Mouse (Mus musculus): ENCODE data around the gene Cdkl4. TPM values are rescaled to one million over a fixed set of nuclear protein-coding genes. Genes with fewer than 3 reads are reported as not detected.
A peak's percentile ranks its signal among the peaks of the same experiment; 100 is the strongest.
"Not testable (repeated sequence)": the region's sequence is repeated elsewhere in the genome, so short reads cannot be mapped to it uniquely, and the experiment has no call there.

Gene Cdkl4
- polyA plus RNA-seq, 1 experiment from 2014 or later = 3.9 TPM

DNA sequence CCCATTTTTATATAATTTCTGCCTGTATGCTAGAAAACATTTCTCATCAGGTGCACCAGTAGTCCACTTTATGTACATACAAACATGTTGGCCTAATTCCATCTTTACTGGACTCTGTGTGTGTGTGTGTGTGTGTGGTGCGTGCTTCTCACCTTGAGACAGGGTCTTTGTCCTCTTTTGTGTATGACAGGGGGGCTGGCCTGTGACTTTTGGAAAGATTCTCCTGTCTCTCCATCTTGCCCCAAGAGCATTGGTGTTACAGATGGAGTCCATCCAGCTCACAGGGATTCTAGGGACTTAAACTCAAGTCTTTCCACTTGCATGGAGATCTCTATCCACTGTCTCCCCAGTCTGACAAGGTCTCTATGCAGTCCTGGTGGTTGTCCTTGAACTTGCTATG lies 428 bp upstream of the Cdkl4 start:
- 87% methylated on average over 1 of the region's 1 CpGs for WGBS
- H3K4me3 ChIP-seq = no peak overlapping the region
- no peak overlapping the region for H3K9ac ChIP-seq
- H3K4me2 ChIP-seq (replicated peaks) = 0 out of 2 replicates have a peak overlapping the region, but pooled peaks have one; percentile 95
- H3K36me3 ChIP-seq = peaks cover 9% of the 10 kb centered on the region; the same call in 1 of the 2 replicates
- H3K9me3 ChIP-seq (replicated peaks) = no peaks in the 10 kb centered on the region
- H3K27me3 ChIP-seq = no peaks in the 10 kb centered on the region
- H3K27ac ChIP-seq = no peak overlapping the region
- ATAC-seq (ENCODE audit: low FRiP score) = no peak
- H3K4me1 ChIP-seq = peaks cover 9% of the 10 kb centered on the region

DNA sequence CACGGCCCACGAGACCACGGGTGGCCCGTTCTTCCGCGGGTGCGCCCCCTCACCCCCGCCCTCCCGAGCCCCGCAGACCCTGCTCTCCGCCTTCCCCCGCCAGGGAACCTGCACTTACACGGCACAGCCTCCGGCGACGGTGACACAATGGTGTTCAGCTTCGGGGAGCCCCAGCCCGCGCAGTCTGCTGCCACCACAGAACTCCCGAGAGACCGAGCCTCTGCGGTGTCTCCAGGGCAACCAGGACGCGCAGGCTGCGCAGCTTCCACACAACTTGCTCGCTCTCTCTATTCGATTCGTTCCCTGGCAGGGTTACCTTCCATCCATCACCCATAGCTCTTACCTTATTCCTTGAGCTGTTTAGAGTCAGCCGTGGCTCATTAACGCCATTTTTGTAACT lies 399 bp downstream of the Cdkl4 start:
- under 1% methylated on average over 30 of the region's 30 CpGs for WGBS
- Histone ChIP-seq H3K4me1 (peaks cover 9% of the 10 kb centered on the region), H3K27ac (peak overlapping the region; percentile 19; the same call in 1 of the 2 replicates), H3K9me3 (replicated peaks) (no peaks in the 10 kb centered on the region), H3K9ac (peak overlapping the region; percentile 66), H3K4me3 (peak overlapping the region; percentile 46), H3K36me3 (peaks cover 8% of the 10 kb centered on the region; the same call in 1 of the 2 replicates), H3K4me2 (replicated peaks) (peak overlapping the region; percentile 95), H3K27me3 (no peaks in the 10 kb centered on the region)
- ATAC-seq (ENCODE audit: low FRiP score) = peak; percentile 93

DNA sequence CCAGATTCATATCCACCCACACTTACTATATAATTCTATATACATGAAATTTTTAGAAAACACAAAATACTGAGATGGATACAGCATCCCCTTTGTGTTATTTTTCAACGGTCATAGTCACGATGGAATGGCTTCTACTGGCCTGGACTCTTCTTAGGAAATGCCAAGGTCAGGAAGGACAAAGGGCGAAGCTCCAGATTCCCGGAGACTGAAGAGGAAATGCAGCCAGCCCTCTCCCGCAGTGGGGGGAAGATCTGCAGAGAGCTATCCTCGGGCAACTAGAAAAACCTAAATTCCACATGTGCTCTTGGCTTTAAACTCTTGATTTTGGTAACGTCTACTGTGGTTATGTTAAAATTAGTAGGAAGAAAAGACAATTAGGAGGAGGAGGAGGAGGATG lies 2.6 kb downstream of the Cdkl4 start:
- WGBS = 74% methylated on average over 7 of the region's 7 CpGs
- H3K9me3 ChIP-seq (replicated peaks) = no peaks in the 10 kb centered on the region
- H3K36me3 ChIP-seq = no peaks in the 10 kb centered on the region
- no peaks in the 10 kb centered on the region for H3K27me3 ChIP-seq
- H3K27ac ChIP-seq = no peak overlapping the region
- no peak overlapping the region for H3K4me2 ChIP-seq (replicated peaks)
- no peak overlapping the region for H3K9ac ChIP-seq
- H3K4me3 ChIP-seq = no peak overlapping the region
- ATAC-seq (ENCODE audit: low FRiP score) = no peak
- H3K4me1 ChIP-seq = peaks cover 9% of the 10 kb centered on the region

DNA sequence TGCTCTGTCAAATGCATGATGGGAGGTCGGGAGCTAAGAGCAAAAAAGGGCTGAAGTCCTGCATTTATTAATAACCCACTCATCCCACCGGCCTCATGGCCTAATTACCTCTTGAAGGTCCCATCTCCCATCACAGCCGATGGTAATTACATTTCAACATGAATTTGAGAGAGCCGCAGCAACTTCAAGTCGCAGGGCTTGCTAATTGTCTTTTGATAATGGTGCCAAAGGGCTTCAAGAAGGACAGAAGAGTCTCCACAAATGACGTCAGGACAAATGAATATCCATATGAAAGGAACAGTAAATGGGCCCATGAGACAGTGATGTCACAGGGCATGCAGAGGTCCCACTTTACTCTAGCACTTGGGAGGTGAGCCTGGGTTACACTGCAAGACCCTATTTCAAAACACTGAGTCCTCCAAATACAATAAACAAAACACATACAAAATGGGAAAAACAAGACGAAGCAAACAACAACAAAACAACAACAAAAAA lies 3.1 kb downstream of the Cdkl4 start:
- ATAC-seq (ENCODE audit: low FRiP score) = no peak
- Histone ChIP-seq H3K4me2 (replicated peaks) (no peak overlapping the region), H3K27me3 (no peaks in the 10 kb centered on the region), H3K9me3 (replicated peaks) (no peaks in the 10 kb centered on the region), H3K36me3 (no peaks in the 10 kb centered on the region), H3K4me1 (peaks cover 9% of the 10 kb centered on the region), H3K9ac (no peak overlapping the region), H3K4me3 (no peak overlapping the region), H3K27ac (no peak overlapping the region)
- 64% methylated on average over 7 of the region's 7 CpGs for whole genome bisulfite sequencing

DNA sequence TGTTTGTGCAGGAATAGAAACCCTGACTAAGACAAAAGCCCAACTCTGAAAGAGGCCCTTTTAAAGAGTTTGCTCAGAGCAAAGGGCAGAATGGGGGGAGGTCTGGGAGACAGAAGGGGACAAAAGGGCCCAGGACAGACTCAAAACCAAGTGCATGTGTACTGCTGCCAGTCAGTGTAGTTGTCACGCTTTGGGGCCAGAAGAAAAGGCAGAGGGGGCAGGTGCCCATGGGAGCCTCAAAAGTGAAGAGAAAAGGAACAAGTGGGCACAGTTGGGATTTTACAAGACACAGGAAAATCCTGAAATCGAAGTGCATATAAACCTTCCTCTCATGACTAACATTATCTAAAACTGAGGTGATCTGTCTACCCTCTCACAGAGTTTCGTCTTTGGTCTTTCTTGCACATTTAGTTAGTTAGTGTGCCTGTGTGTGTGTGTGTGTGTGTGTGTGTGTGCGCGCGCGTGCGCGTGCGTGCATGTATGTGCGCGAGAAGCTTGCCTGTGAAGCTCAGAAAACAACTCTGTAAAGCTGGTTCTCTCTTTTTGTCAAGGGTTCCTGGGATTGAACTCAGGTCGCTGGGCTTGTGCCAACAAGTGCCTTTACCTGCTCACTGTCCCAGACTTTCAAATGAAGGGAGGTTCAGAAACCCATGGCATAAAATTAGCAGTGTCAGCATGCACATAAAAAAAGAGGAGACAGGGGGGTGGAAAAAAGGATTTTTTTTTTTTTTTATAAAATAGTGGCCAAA lies 5.3 kb downstream of the Cdkl4 start:
- H3K4me1 ChIP-seq = peaks cover 5% of the 10 kb centered on the region
- no peaks in the 10 kb centered on the region for H3K9me3 ChIP-seq (replicated peaks)
- H3K27ac ChIP-seq = no peak overlapping the region
- H3K4me3 ChIP-seq = no peak overlapping the region
- H3K36me3 ChIP-seq = no peaks in the 10 kb centered on the region
- no peaks in the 10 kb centered on the region for H3K27me3 ChIP-seq
- no peak overlapping the region for H3K4me2 ChIP-seq (replicated peaks)
- no peak overlapping the region for H3K9ac ChIP-seq
- WGBS = 87% methylated on average over 13 of the region's 13 CpGs
- no peak for ATAC-seq (ENCODE audit: low FRiP score)

DNA sequence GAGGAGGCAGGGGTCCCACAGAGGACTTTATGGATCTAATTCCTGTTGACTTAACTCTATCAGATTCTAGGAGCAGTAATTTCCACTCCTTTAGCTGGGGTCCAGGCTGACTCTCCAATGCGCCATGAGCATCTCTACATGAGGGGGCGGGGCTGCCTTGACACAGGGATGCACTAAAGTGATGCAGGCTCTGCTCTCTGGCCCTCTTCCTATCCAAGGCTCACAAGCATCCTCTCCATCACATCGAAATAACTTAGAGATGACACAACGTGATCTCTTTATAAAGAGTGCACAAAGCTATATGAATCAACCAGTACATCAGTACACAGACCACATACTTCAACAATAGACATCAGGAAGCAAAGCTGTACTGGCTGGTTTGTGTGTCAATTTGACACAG lies 6.2 kb downstream of the Cdkl4 start:
- H3K9ac ChIP-seq = no peak overlapping the region
- no peak overlapping the region for H3K27ac ChIP-seq
- no peaks in the 10 kb centered on the region for H3K27me3 ChIP-seq
- ATAC-seq (ENCODE audit: low FRiP score) = no peak
- no peak overlapping the region for H3K4me2 ChIP-seq (replicated peaks)
- 80% methylated on average over 4 of the region's 4 CpGs for WGBS
- H3K9me3 ChIP-seq (replicated peaks) = 0 out of 2 replicates have a peak, but pooled peaks cover 3% of the 10 kb centered on the region
- no peaks in the 10 kb centered on the region for H3K36me3 ChIP-seq
- H3K4me3 ChIP-seq = no peak overlapping the region
- no peaks in the 10 kb centered on the region for H3K4me1 ChIP-seq

DNA sequence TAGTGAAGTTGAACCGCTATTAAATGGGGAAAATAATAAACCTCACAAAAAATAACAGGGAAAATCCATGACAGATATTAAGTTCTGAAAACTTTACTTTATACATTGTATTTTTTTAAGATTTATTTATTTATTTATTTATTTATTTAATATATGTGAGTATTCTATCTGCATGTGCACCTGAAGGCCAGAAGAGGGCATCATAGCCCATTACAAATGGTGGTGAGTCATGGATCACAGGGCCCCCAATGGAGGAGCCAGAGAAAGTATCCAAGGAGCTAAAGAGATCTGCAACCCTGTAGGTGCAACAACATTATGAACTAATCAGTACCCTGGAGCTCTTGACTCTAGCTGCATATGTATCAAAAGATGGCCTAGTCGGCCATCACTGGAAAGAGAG lies 7.9 kb downstream of the Cdkl4 start:
- not testable (repeated sequence) for H3K9me3 ChIP-seq (replicated peaks); H3K36me3 ChIP-seq; H3K27me3 ChIP-seq; ATAC-seq (ENCODE audit: low FRiP score); H3K9ac ChIP-seq; H3K4me3 ChIP-seq; H3K4me2 ChIP-seq (replicated peaks); H3K27ac ChIP-seq; H3K4me1 ChIP-seq
- 95% methylated on average over 1 of the region's 2 CpGs for WGBS

DNA sequence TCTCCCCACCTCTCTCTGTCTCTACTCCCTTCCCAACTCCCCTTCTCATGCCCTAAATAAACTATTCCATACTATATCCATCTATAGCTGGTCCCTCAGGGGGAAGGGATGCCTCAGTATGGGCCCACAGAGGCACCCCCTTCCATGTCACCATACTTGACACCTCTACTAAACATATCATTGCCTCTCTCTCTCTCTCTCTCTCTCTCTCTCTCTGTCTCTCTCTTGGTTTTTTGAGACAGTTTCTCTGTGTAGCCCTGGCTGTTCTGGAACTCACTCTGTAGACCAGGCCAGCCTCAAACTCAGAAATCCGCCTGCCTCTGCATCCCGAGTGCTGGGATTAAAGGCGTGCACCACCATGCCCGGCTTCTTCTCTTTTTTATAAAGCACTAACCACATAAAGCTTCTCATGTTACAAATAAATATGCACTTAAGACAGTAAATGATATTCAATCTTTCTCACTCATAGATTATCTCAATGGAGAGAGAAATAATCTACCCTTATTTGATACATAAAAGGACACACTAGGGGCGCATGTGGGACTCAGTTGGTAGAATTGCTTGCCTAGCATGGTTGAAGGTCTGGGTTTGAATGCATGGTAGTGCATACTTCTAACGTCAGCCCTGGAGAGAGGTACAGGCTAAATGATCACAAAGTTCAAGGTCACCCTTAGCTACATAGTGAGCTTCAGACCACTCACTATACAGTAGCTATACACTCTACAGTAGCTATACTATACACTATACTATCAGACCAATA lies 8.6 kb downstream of the Cdkl4 start:
- no peak overlapping the region for H3K27ac ChIP-seq
- no peak overlapping the region for H3K9ac ChIP-seq
- ATAC-seq (ENCODE audit: low FRiP score) = no peak
- no peak overlapping the region for H3K4me2 ChIP-seq (replicated peaks)
- no peaks in the 10 kb centered on the region for H3K4me1 ChIP-seq
- 0 out of 2 replicates have a peak, but pooled peaks cover 6% of the 10 kb centered on the region for H3K36me3 ChIP-seq
- H3K27me3 ChIP-seq = no peaks in the 10 kb centered on the region
- 0 out of 2 replicates have a peak, but pooled peaks cover 7% of the 10 kb centered on the region for H3K9me3 ChIP-seq (replicated peaks)
- 88% methylated on average over 6 of the region's 6 CpGs for WGBS
- no peak overlapping the region for H3K4me3 ChIP-seq

DNA sequence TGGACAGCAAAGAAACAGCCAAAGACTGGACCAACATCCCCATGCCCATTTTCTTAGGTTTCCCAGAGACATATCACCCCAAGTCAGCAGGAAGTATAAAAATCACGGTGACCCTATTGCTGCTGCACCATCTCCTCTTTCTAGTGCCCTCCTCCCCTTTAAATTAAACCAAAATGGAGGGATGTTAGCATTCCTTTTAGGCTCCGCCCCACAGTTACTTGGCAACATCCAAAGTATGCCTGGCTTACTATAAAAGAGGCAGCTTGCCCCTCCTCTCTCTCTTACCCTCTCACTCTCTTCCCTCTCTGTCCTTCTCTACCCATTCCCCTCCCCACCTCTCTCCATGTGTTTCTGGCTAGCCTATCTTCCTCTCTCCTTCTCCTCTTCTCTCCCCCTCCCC lies 9.2 kb downstream of the Cdkl4 start:
- H3K36me3 ChIP-seq = 0 out of 2 replicates have a peak, but pooled peaks cover 9% of the 10 kb centered on the region
- H3K27ac ChIP-seq = no peak overlapping the region
- H3K4me1 ChIP-seq = no peaks in the 10 kb centered on the region
- WGBS = 84% methylated on average over 2 of the region's 2 CpGs
- H3K4me3 ChIP-seq = no peak overlapping the region
- H3K9me3 ChIP-seq (replicated peaks) = 0 out of 2 replicates have a peak, but pooled peaks cover 7% of the 10 kb centered on the region
- H3K4me2 ChIP-seq (replicated peaks) = no peak overlapping the region
- no peaks in the 10 kb centered on the region for H3K27me3 ChIP-seq
- ATAC-seq (ENCODE audit: low FRiP score) = no peak
- no peak overlapping the region for H3K9ac ChIP-seq

DNA sequence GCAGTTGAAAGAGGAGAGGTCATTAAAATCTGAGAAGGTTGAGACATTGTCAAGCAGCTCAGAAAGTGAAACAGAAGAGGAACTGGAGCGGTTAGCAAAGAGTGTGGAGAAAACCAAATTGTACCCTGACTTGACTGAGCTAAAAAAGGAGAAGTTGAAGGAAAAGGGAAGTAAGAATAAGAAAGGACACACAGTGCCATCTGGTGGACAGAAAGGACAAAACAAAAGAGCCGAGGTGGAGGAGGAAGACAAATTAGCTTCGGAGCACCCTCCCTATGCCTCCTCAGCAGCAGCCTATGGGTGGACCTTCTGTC lies 13.0 kb downstream of the Cdkl4 start:
- no peak overlapping the region for H3K4me2 ChIP-seq (replicated peaks)
- H3K9ac ChIP-seq = no peak overlapping the region
- H3K9me3 ChIP-seq (replicated peaks) = 0 out of 2 replicates have a peak, but pooled peaks cover 7% of the 10 kb centered on the region

DNA sequence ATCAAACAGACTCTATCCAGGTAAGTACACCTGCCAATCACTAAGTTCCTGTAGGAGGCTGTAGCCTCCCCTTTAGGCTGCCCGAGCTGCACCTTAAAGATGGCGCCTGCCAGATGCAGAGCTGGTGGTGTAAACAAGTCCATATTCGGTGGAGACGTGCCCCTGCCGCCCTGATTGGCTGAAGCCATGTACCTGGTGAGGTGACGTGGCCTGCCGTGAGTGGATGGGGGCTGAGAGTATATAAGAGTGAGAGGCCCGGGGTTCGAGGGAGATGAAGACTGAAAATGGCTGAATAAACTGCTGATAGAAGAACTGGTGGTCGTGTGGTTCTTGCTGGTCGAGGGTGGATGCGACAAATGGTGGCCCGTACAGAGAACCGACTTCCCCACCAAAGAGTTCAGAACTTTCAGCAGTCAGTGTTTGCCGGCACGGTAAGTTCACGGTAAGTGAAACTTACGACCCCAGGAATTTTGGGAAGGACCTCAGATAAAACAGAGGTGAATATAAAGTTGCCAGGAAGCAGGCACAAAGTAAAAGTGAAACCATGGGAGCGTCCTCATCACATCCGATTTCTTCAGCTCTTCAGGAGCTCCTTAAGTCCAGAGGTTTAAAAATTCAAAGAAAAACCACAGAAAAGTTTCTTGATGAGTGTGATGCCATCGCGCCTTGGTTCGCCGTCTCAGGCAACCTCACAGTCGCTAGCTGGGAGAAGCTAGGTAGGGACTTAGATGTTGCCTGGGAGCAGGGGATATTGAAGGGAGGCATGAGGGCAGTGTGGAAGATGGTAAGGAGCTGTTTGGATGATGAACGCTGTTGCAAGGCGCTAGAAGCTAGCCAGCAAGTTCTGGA lies 13.6 kb downstream of the Cdkl4 start:
- not testable (repeated sequence) for H3K9me3 ChIP-seq (replicated peaks); H3K36me3 ChIP-seq; H3K9ac ChIP-seq; H3K27ac ChIP-seq; H3K4me1 ChIP-seq; H3K27me3 ChIP-seq; H3K4me2 ChIP-seq (replicated peaks); ATAC-seq (ENCODE audit: low FRiP score); H3K4me3 ChIP-seq
- 96% methylated on average over 27 of the region's 27 CpGs for WGBS

More for the DNA sequence above, 13.0 kb downstream of the Cdkl4 start:
- ATAC-seq (ENCODE audit: low FRiP score) = no peak
- no peaks in the 10 kb centered on the region for H3K27me3 ChIP-seq
- 71% methylated on average over 3 of the region's 3 CpGs for WGBS
- no peaks in the 10 kb centered on the region for H3K4me1 ChIP-seq
- H3K4me3 ChIP-seq = no peak overlapping the region
- 0 out of 2 replicates have a peak, but pooled peaks cover 9% of the 10 kb centered on the region for H3K36me3 ChIP-seq
- no peak overlapping the region for H3K27ac ChIP-seq

DNA sequence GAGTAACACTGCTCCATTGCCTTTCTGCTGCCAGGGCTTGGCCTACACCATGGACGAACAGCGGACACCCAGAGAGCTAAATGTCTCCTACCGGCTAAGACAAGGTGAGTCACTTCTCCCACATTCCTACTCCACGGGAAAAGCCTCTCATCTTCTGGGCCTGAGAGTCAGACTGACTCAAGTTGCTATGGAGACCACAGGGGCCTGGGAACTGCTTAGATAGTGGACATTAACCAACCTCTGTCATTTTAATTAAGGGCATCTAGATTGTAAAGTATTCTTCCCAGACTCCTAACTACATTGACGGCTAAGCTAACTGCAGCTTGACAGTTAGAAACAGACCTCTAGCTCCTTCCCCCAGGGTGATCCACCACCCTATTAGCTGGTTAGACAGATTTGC lies 14.8 kb downstream of the Cdkl4 start:
- Histone ChIP-seq H3K27me3 (no peaks in the 10 kb centered on the region), H3K9me3 (replicated peaks) (0 out of 2 replicates have a peak, but pooled peaks cover 7% of the 10 kb centered on the region), H3K36me3 (0 out of 2 replicates have a peak, but pooled peaks cover 9% of the 10 kb centered on the region), H3K4me1 (no peaks in the 10 kb centered on the region), H3K4me3 (no peak overlapping the region), H3K4me2 (replicated peaks) (no peak overlapping the region), H3K27ac (no peak overlapping the region), H3K9ac (no peak overlapping the region)
- WGBS = 74% methylated on average over 5 of the region's 5 CpGs
- no peak for ATAC-seq (ENCODE audit: low FRiP score)

Data from hindbrain, embryonic 12.5 days (tissue).